Mouse (Mus musculus) embryonic facial prominence, embryonic 14.5 days (tissue): ENCODE results near the gene AL731706.1. TPM values are rescaled to one million over a fixed set of nuclear protein-coding genes. Genes with fewer than 3 reads are reported as not detected.

ENCODE experiments used
- ATAC-seq: fragments of 200-750 bp; cut with Nextera tagmentation; 2 replicates; pipeline ENCODE4 v1.8.0; 2017; ENCODE audit warnings: low read depth, moderate number of reproducible peaks, moderate TSS enrichment
- DNase-seq: peaks from one replicate; pipeline ENCODE4 v3.0.0-alpha.2; 2015; ENCODE audit warnings: low spot score
- H3K27ac ChIP-seq: fragments of 300-500 bp; sonication (generic); replicated peaks from 2 replicates; pipeline ENCODE4 v1.5.1; 2014; ENCODE audit warnings: low read depth, mild to moderate bottlenecking, low read length, moderate library complexity
- H3K27me3 ChIP-seq: fragments of 300-500 bp; sonication (generic); replicated peaks from 2 replicates; pipeline ENCODE4 v1.6.1; 2014; ENCODE audit warnings: low read length; ENCODE audit not compliant: control insufficient read depth, insufficient read depth
- H3K36me3 ChIP-seq: fragments of 300-500 bp; sonication (generic); 2 replicates; pipeline ENCODE4 v1.6.1; 2014; ENCODE audit warnings: low read length, mixed read lengths; ENCODE audit not compliant: control insufficient read depth, insufficient read depth
- H3K4me1 ChIP-seq: fragments of 300-500 bp; sonication (generic); 2 replicates; pipeline ENCODE4 v1.6.1; 2014; ENCODE audit warnings: antibody characterized with exemption, low read length; ENCODE audit not compliant: control insufficient read depth, insufficient read depth
- H3K4me2 ChIP-seq: fragments of 300-500 bp; sonication (generic); 2 replicates; pipeline ENCODE4 v1.6.1; 2014; ENCODE audit warnings: low read depth, mild to moderate bottlenecking, low read length, moderate library complexity, mixed read lengths
- H3K4me3 ChIP-seq: fragments of 300-500 bp; sonication (generic); 2 replicates; pipeline ENCODE4 v1.5.1; 2014; ENCODE audit warnings: low read depth, mild to moderate bottlenecking, low read length
- H3K9ac ChIP-seq: fragments of 300-500 bp; sonication (generic); 2 replicates; pipeline ENCODE4 v1.6.1; 2014; ENCODE audit warnings: low read depth, mild to moderate bottlenecking, low read length, moderate library complexity, mixed read lengths
- H3K9me3 ChIP-seq: fragments of 300-500 bp; sonication (generic); 2 replicates; pipeline ENCODE4 v1.6.1; 2016; ENCODE audit warnings: low read length; ENCODE audit not compliant: control insufficient read depth
- WGBS: fragments of 180-500 bp; shearing (Covaris S2); extraction: QIAGEN DNeasy Blood & Tissue Kit; methylation state at CpG from one replicate; pipeline ENCODE4 v1.1.7; 2014; 5-methylcytosine and 5-hydroxymethylcytosine counted together
- polyA plus RNA-seq: library from polyadenylated mRNA; unstranded; fragments of >200 nt; fragmentation: Nextera tagmentation; extraction: Ambion mirVana; gene quantifications from 2 replicates; pipeline ENCODE4 v1.2.1, GENCODE M21; 2014

The AL731706.1 gene
- polyA plus RNA-seq, 1 experiment from 2014 or later, result 39.3 TPM

DNA sequence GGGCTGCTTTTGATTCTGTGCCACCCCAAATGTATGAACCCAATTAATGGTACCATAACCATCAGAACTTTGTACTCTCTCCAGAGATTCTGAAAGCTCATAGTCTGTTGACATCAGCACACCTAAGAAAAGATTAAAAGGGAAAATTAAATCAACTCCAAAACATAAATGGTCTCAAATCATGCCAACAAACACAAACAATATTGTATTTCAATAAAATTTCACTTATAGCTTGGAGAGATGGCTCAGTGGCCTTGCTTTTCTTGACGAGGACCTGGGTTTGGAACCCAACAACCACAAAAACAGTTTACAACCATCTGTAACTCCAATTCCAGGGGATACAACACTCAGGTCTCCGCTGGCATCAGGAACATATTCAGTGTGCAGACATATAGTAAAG lies 5.6 kb downstream of the AL731706.1 start, which contains the start of gene AL731706.2:
AL731706.2 (minus strand) TSS at position 101 of the 400 bp plus-strand sequence.
- H3K4me2 ChIP-seq, result no peak within 1 kb of the TSS
- WGBS, result 96% methylated on average over 2 of the region's 2 CpGs
- H3K4me1 ChIP-seq, result peaks cover 5% of the 10 kb centered on the region
- DNase-seq (no peak), ATAC-seq (no peak)
- H3K9me3 ChIP-seq, result no peaks in the 10 kb centered on the region
- H3K4me3 ChIP-seq, result no peak within 1 kb of the TSS
- no peaks in the 10 kb centered on the region for H3K27me3 ChIP-seq
- H3K36me3 ChIP-seq, result peaks cover 43% of the 10 kb centered on the region
- no peak within 1 kb of the TSS for H3K9ac ChIP-seq
- no peak within 1 kb of the TSS for H3K27ac ChIP-seq

DNA sequence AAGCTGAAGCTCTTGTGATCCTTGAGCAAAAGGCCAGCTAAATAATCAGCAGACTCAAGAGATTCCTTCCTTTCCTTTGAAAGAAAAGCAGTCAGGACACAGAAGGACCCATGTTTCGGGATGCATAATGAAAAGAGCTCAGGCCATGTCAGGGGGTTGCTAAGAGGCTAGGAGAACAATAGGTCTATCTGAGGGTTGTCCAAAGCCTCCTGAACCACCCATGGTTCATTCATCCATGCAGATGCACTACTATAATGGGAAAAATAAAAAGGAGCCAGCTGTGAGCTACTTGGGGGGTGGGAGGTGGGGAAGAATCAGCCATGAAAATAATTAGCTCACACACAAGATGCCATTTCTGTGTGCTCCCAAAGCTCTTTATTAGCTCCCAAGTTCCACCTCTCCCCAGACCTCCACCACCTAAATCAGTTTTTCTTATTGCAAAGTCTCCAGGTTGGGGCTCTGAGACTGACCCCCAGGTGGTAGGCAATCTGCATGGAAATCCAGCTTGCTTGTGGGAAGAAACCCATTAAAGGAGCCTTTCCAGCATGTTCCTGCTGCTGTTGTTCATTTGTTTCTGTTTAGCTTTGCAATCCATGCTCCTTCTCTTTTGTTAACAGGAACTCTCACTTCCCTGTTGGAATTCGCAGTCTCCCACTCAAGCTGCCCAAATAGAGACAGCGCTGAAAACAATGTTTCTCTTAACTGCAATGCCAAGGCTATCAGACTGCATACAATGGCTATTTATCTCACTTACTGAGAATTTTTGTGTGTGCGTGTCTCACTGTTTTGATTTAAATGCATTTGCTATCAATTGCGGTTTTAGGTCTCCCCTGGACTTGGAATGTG lies 36.4 kb downstream of the AL731706.1 start:
- no peak overlapping the region for H3K4me2 ChIP-seq
- H3K4me3 ChIP-seq, result no peak overlapping the region
- 26% methylated on average over 5 of the region's 5 CpGs for WGBS
- no peak for ATAC-seq
- peaks cover 9% of the 10 kb centered on the region; the same call in 1 of the 2 replicates for H3K4me1 ChIP-seq
- no peaks in the 10 kb centered on the region for H3K9me3 ChIP-seq
- no peaks in the 10 kb centered on the region for H3K27me3 ChIP-seq
- DNase-seq, result peak; percentile 17
- H3K27ac ChIP-seq, result no peak overlapping the region
- H3K9ac ChIP-seq, result no peak overlapping the region
- no peaks in the 10 kb centered on the region for H3K36me3 ChIP-seq

DNA sequence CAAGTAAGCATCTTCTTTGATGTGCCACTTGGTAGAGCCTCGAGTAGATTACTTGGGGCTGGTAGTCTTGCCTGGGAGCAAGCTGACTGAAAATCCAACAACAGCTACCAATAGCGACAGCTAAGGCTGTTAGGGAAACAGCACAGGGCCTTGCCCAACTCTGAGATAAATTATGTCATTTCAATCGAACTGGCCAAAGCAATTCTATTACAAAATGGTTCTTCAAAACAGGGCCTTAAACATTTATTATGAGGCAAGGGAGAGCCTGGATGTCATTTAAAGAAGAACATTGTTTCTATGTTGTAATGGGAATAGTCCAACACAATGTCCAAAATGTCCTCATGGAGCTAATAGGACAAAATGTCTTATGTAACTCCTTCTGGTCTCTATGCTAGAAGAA lies 40.8 kb downstream of the AL731706.1 start:
- H3K27ac ChIP-seq, result no peak overlapping the region
- ATAC-seq (no peak), DNase-seq (no peak)
- peaks cover 9% of the 10 kb centered on the region; the same call in 1 of the 2 replicates for H3K4me1 ChIP-seq
- 62% methylated on average over 3 of the region's 3 CpGs for WGBS
- H3K36me3 ChIP-seq, result no peaks in the 10 kb centered on the region
- no peaks in the 10 kb centered on the region for H3K9me3 ChIP-seq
- H3K4me2 ChIP-seq, result no peak overlapping the region
- H3K27me3 ChIP-seq, result no peaks in the 10 kb centered on the region
- no peak overlapping the region for H3K9ac ChIP-seq
- H3K4me3 ChIP-seq, result no peak overlapping the region

DNA sequence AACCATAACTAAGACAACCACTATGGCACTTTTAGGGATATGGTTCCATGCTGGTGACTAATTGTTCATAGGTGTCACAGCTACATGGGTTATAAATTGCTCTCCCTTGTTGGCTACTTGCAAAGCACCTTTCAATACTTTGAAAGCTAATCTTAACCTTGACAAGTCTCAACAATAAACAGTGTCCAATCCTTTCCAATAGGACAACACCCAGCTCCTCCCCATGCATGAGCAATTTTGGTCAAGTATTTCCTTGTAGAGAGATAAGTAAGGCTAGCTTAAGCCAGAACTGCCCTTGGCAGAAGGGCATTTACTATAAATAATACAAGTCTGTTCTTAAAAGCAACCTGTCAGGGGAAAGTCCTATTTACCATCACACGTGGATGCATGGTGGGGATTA lies 53.2 kb downstream of the AL731706.1 start:
- no peak overlapping the region for H3K4me2 ChIP-seq
- no peak overlapping the region for H3K9ac ChIP-seq
- ATAC-seq (no peak), DNase-seq (no peak)
- H3K36me3 ChIP-seq, result no peaks in the 10 kb centered on the region
- no peaks in the 10 kb centered on the region for H3K27me3 ChIP-seq
- H3K4me3 ChIP-seq, result no peak overlapping the region
- H3K9me3 ChIP-seq, result no peaks in the 10 kb centered on the region
- H3K4me1 ChIP-seq, result no peaks in the 10 kb centered on the region
- 49% methylated on average over 1 of the region's 1 CpGs for WGBS
- no peak overlapping the region for H3K27ac ChIP-seq

DNA sequence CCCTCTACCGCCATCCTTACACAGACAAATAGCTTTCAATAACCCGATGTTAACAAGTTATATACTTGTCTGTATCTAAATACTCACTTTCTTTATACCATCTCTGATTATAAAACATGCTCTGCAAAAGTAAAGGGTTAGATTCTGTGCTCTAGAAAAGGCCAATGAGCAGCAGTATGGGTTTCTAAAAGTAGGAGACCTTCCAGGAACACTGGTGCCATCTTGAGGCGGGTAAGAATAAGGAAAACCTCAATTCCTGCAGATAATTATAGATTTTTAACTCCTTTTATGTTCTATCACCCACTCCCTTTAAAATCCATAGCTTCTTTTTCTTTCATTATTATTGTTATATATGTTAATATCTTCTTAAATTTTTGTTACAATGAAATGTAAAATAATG lies 55.3 kb downstream of the AL731706.1 start:
- Histone ChIP-seq H3K27me3 (no peaks in the 10 kb centered on the region), H3K27ac (no peak overlapping the region), H3K4me1 (no peaks in the 10 kb centered on the region), H3K9me3 (no peaks in the 10 kb centered on the region), H3K4me3 (no peak overlapping the region), H3K36me3 (no peaks in the 10 kb centered on the region), H3K9ac (no peak overlapping the region), H3K4me2 (no peak overlapping the region)
- ATAC-seq (no peak), DNase-seq (peak; percentile 26)
- WGBS, result 60% methylated on average over 3 of the region's 3 CpGs

DNA sequence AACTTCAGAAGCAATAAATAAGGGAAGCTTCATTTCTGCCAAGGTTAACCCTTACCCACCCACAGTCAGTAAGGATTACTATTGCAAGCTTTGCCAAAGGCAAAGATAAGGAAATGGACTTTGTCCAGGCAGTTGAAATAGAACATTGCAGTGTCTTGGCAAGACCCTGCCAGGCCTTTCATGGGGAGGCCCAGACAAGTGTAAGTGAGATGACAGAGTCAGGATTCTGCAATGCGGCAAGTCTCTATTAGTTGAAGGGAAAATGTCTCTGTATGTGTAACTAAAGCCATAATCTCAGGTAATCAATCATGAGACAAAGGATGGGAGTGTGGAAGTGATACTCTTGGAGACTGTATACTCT lies 56.5 kb downstream of the AL731706.1 start:
- Histone ChIP-seq H3K4me2 (no peak overlapping the region), H3K36me3 (no peaks in the 10 kb centered on the region), H3K27ac (no peak overlapping the region), H3K9me3 (no peaks in the 10 kb centered on the region), H3K4me3 (no peak overlapping the region), H3K4me1 (no peaks in the 10 kb centered on the region), H3K9ac (no peak overlapping the region), H3K27me3 (no peaks in the 10 kb centered on the region)
- DNase-seq (no peak), ATAC-seq (no peak)
- 97% methylated on average over 1 of the region's 1 CpGs for WGBS

DNA sequence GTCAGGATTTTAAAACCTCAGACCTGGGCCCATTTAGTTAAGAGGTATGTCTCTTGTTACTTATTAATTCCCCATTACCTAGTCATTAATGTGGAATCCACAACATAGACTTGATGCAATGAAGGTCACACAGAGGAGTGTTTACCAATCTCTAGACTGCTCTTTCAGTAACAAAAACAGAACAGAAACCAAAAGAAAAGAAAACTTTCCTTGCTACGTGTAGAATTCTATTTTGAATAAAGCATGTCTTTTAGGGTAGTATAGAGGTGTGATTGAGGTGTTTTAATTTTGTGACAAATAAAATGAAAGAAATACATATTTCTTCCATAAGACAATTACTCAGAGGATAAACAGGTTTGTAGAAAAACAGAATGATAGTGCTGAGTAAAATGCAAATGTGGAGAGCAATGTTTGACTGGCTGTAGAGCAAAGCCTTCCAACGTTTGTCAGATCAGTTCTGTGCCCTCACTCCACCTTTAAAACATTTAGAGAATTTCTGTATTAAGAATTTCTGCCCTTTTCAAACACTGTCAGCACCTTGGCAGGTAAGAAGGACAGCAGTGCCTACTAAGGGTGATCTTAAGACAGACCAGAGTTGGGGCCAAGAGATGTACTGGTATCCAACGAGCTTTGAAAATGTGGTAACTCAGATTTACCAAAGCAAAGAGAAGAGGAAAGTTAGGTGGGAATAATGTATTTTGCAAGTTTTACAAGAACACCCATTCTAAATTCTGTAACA lies 57.0 kb downstream of the AL731706.1 start:
- Histone ChIP-seq H3K27ac (no peak overlapping the region), H3K4me3 (no peak overlapping the region), H3K27me3 (no peaks in the 10 kb centered on the region), H3K4me2 (no peak overlapping the region), H3K9ac (no peak overlapping the region), H3K4me1 (no peaks in the 10 kb centered on the region), H3K9me3 (no peaks in the 10 kb centered on the region), H3K36me3 (no peaks in the 10 kb centered on the region)
- WGBS, result 79% methylated on average over 3 of the region's 3 CpGs
- ATAC-seq (no peak), DNase-seq (no peak)

DNA sequence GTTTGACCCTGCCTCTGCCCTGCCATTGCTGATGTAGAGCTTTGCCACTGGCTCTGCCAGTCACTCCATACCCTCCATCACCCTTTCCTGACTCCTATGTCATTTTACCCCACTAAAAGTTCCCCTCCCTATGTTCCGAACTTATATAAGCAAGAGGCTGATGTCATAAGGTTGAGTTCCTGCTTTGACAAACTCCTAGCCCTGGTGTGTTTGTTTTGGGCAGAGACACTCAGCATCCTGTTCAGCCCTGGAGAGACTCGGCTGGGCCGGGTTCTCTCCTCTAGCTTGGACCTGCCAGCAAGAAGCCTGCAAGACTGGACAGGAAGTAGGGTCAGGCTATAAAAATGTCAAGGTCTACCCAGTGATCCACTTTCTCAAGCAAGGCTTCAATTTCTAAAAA lies 58.3 kb downstream of the AL731706.1 start:
- no peaks in the 10 kb centered on the region for H3K4me1 ChIP-seq
- ATAC-seq, result no peak
- no peak overlapping the region for H3K4me2 ChIP-seq
- no peaks in the 10 kb centered on the region for H3K27me3 ChIP-seq
- no peaks in the 10 kb centered on the region for H3K9me3 ChIP-seq
- no peak overlapping the region for H3K4me3 ChIP-seq
- no peaks in the 10 kb centered on the region for H3K36me3 ChIP-seq
- 51% methylated on average over 3 of the region's 3 CpGs for WGBS
- no peak overlapping the region for H3K9ac ChIP-seq
- DNase-seq, result no peak
- no peak overlapping the region for H3K27ac ChIP-seq
